Mouse (Mus musculus) ES-CJ7 (cell line): ENCODE data around the gene Grtp1.

Experiments
- DNase-seq: peaks from one replicate; pipeline ENCODE4 v3.0.0; 2011; ENCODE audit warnings: low read depth, low spot score

Grtp1 gene

DNA sequence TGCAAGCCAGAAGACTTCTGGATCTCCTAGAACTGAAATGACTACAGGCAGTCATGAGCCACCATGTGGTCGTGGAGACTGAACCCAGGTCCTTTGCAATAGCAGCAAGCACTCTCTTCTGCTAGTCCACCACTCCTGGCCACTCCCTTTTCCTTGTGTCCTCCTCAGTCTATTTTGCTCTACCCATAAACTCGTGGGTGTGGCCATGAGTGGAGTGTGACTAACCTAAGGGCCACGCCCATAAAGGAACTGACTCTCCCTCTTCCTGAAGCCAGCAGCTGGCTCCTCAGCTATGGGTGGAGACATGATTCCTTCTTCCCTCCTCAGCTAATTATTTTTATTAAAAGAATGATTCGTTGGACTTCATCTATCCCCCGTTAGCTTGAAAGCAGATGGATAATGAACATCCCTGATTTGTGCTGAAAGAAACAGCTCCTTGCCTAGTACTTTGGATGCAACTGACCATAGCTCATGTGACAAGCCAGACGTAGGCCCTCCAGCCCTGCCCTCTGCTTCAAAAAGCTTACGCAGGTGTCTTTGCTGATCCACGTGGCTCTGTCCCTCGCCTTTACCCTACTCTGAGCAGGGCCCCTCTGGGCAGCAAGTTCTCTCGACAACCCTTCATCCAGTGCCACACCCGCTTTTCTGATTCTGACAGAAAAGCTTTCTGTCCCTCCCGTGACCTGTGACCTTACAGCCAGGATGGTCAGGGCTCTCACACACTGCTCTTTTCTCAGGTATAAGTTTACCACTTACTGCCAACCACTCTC lies 4.1 kb upstream of the Grtp1 start:
- peak; percentile 79 for DNase-seq

DNA sequence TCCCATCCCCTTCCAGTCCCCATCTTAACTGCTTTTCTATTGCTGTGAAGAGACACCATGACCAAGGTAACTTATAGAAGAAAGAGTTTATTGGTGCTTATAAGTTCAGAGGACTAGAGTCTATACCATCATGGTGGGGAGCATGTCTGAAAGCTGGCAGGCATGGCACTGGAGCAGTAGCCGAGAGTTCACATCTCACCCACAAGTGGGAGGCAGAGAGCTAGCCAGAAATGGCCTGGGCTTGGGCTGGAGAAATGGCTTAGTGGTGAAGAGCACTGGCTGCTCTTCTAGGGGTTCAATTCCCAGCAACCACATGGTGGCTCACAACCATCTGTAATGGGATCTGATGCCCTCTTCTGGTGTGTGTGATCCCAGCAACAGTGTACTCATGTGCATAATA lies 3.1 kb upstream of the Grtp1 start:
- DNase-seq = no peak

DNA sequence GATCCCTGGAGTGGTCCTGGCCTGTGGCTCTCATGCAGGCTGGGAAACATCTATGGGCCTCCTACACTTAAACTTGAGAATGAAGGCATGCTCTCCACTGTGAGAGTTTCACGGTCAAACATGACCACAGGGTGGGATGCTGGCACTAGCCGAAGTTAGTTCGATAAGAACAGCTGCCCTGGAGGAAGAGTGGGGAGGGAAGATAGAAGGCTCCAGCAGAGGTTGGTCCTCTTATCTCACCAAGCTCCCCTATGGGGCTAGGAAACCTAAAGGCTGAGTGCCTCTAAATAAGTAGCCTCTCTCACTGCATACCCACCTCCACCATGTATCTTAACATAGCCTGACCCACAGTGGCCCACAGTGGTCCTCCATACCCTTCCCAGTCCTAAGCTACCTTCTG lies 2.4 kb upstream of the Grtp1 start:
- no peak for DNase-seq

DNA sequence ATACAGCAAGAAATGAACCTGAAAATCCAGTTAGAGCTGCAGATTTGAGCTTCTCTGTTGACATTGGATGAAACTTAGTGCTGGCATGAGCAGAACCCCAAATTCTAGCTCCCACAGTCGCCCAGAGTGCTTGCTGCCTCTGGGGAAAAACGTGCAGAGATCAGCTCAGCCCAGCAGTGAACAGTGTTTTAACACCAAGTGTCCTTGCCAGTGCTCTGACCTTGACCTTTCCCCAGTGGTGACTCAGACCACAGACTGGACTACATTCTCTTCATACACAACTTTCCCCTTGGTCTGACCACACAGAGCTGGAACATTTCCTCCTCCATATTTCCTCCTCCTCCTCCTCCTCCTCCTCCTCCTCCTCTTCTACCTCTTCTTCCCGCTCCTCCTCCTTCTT lies 1.6 kb upstream of the Grtp1 start:
- peak; percentile 77 for DNase-seq

DNA sequence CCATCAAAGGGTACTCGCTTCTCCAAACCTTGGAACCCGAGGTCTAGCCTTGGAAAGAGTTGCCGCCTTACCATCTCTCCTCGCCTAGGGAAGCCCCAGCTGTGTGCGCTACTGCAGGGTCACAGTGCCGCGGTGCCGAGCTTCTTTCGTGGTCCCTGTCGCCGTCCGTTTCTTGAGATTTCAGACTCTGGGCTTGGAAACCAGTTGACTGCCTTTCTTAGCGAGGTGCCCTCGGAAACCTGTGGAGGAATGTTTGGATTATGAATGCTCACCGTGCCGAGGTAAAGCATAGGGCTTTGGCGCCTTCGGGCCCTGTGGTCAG lies 554 bp upstream of the Grtp1 start:
- DNase-seq = no peak

DNA sequence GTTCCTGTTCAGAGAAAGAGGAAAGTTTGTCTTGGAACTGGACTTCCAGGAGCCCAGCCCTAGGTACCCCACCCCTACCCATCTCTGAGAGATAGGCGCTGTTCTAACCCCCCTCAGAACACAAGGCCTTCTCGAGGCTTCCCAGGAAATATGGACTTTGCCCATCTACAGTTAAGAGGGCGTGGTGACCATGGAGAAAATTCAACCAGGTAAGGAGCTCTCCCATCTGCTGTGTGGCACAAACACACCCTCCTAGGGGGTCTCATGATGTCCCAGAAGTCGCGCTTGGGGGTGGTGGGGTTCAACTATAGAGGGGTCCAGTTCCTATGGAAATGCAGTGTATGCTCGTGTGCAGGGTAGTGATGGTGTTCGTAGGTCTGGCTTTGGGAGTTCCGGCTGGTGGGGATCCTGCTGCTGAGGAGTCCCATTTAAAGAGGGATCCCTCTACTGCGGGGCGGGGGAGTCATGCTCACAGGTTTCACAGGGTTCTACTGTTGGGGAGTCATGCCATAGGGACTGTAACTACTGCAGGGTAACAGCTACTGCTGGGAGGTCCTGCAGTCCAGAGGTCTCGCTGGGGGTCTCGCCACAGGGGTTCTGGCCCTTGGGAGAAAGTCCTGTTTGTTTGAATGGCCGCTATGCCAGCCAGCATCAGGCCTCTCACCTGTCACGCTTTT lies 897 bp downstream of the Grtp1 start:
- no peak for DNase-seq

DNA sequence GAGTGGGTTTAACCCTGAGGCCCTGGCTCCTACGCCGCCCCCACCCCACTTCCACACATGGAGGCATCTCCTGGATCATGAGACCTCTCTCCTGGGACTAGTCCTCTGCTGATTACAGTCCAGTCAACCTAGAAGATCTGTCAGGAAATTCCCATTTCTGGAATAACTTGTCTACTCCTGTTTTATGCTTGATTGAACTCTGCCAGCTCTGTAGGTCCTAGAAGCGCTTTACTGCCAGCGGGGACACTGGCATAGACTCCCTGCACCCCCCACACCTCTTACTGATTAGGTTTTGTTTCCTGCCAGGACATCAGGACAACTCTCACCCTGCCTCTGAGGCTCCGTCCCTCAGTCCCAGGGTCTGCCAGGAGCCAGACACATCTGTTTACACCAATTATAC lies 2.9 kb downstream of the Grtp1 start:
- DNase-seq = no peak

DNA sequence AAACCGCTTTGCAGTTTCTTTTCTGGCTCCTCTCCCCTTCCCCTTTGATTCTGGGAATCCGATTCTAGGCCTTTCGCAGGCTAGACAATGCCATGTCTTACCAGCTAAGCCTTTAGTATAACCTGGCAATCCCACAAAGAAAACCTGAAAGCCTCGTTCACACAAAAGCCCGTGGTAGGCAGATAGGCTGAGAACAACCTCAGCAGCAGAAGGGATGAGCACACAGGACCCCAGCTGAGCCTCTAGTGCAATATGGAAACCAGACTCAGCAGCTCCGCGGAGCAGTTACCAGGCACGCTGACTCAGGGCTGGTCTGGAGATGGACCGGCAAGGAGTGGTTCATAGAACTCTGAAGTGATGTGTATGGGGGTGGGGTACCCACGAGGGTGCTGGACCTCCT lies 5.6 kb downstream of the Grtp1 start:
- DNase-seq = peak; percentile 70

DNA sequence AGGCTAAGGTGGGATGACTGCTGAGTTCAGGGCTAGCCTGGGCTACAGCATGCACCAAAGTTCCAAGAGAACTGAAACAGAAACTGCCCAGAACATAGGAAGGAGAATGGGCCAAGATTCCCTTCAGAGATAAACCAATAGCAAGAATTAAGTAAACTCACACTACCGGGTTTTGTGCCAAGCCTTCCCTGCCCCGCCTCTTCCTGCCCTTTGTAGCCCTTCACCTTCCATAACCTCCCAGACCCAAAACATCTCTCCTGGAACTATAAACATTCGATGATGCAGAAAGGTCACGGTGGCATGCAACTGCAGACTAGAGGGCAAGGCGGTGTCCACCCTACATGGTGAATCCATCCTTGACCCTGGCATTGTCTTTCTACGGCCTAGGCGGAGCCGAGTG lies 10.2 kb downstream of the Grtp1 start:
- no peak for DNase-seq

DNA sequence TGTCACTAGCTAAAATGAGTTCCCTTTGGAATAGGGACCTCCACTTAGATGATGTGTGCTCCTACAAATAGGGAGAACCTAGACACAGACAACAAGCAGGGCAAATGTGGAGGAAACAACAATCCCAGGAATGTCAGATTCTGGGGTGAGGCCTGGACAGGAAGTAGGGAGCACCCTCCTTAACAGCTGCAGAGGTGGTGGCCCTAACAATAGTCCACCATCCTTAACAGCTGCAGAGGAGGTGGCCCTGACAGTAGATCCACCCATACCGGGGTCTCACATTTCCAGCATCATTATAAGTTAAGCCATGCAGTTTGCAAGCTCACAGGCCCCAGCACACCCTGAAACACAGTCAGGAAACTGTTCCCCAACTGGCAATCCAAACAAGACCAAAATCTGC lies 11.6 kb downstream of the Grtp1 start:
- DNase-seq = no peak

DNA sequence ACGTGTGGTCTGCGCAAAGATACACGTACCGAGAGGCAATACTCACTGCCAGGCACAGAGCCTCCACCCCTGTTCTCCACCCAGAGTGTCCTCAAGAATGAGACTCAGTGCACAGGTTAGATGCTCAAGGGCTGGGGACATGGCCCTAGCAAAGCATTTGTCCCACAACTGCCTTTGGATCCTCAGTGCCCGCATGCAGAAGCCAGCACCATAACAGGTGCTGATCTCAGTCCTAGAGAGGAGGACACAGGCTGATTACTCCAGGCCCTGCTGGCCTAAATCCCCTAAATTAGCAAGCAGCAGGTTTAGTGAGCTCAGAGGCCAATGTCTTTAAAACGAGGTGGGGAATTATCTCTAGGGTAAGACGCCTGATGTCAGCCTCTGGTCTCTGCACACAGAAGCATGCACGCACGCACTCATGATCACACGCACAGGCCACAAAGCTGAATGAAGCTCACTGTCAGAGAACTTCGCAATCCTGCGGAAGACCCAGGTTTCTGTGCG lies 12.3 kb downstream of the Grtp1 start:
- no peak for DNase-seq

DNA sequence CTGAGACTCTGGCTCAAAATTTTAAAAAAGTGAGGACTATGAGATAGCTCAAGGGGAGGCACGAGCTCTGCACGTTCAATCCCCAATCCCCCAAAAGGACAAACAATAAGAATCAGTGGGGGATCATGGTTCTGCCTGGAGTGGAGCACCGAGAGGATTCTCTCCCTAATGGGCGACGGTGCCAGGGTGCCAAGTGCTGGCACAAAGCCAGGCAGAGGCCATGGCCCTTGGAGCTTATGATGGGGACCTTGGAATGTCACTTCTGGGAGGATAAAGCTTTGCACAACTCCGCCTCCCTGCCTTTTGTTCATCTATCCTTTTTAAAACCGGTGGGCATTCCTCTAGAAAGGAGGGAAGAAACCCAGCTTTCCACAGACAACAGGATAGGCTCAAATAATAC lies 12.8 kb downstream of the Grtp1 start:
- no peak for DNase-seq

DNA sequence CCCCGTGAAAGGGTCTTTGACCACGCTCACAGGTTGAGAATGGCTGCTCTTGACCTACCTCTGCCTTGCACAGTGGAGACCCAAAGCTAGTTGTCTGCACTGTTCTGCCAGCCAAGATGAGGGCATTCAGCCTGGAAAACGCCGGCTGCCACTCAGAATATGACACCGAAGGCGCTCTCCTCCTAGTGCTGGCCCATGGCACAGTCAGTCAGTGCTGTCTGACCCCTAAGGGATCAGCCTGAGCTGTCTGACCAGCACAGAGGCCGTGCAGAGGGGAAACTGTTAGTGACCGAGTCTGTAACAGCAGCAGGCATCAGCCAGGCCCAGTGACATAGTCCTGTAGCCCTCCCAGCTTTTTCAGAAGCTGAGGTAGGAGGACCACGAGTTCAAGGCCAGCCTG lies 13.2 kb downstream of the Grtp1 start:
- no peak for DNase-seq

DNA sequence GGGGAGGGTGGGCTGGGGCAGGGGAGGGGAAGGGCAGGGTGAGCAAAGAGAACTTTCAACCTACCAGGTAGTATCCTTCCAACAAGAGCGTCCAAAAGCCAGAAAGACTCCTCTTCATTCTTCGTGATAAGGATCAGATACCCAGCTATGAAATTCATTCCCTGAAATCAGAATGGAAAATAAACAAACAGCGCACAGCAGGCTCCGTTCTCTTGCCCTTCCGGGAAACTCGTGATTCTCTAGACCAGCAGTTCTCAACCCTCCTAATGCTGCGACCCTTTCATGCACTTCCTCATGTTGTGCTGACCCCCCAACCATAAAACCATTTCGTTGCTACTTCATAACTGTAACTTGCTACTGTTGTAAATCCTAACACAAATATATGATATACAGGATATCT lies 13.6 kb downstream of the Grtp1 start:
- no peak for DNase-seq

DNA sequence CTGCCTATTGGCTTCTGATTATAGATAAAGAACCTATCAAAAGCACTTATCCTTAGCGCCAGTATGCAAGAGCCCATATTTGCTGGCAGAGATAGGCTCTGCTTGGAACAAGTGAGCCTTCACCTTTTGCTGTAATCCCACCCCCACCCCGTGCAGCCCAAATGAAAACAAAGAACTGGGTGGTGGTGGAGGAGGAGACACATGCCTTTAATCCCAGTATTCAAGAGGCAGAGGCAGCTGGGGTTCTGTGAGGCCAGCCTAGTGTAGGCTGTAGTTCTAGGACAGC lies 18.8 kb downstream of the Grtp1 start:
- no peak for DNase-seq

DNA sequence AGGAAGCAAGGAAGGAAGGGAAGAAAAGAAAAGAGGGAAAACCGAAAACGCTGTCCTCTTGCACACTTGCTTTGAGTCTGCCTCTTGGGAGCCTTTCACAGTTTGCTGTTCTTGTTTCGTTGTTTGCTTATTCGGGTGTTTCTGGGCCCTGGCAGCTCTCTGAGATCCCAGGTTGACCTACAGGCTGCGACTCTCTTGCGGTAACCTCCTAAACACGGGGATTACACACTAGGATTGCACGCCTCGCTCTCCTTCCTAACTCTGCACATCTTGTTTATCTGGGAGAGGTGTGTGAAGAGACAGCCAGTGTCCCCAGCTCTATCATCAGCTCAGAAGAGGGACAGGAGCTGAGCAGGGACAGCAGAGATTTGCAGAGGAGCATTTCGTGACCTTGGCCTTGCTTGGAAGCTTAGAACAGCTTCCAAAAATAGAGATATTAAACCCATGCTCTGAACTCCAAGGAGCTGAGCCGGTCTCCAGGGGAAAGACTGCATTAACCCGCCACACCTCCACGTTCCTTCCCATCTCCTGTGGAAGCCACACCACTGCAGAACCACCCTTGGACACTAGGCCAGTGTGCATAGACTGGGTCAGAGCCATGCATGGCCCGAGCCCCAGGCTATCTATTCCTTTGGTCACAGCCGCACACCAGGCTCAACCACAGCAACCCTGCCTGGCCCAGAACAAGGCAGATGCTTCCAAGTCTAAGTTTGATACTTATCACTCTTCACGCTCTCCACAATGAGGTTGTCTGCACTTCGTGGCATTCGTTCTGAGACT lies 19.3 kb downstream of the Grtp1 start:
- DNase-seq = no peak

DNA sequence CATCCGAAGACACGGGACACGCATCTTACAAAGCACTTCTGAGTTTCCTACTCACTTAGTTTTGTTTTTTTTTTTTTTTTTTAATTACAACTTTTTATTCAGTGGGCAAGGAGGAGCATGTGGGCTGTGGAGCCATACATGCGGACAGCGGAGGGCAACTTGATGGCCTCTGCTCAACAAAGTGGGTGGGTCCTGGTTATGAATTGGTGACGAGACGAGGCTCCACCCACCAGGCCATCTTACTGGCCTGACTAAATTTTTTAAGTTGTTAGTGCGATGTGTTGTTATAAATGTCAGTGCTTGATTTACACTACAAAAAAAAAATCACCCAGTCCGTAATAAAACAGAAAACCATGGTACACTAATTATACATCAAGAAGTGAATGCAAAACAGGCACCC lies 20.0 kb downstream of the Grtp1 start:
- DNase-seq = no peak

DNA sequence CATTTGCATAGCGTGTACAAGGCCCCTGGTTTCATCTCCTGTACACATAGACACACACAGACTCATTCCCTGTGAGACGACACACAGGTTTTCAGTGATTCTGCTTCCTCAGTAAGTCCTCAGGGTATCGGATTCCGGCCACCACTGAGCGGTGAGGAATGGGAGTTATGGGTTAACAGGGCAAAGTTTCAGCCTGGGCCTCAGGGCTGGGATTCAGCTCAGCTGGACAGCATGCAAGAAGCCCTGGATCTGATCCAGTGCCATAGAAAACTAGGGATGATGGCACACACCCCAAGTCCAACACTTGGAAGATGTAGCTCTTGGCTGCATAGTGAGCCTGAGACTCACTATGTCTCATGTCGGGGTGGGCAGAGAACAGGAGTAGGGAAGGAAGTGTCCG lies 20.5 kb downstream of the Grtp1 start:
- no peak for DNase-seq

DNA sequence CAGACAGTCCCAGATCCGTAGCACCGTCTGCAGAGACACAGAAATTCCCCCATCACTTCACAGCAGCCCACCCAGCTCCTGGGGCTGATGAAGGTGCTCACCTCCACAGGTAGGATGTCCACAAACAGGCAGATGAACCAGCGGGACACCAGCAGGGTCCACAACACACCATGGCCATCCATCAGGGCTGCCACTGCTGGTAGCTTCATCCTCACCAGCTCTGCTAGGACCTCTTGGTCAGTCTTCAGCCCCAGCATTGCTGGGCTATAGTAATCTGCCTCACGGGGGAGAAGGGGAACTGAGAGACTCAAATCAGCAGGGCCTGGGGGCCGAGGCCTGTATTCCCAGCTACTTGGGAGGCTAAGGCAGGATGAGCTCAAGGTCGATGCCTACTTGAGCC lies 20.9 kb downstream of the Grtp1 start:
- no peak for DNase-seq

DNA sequence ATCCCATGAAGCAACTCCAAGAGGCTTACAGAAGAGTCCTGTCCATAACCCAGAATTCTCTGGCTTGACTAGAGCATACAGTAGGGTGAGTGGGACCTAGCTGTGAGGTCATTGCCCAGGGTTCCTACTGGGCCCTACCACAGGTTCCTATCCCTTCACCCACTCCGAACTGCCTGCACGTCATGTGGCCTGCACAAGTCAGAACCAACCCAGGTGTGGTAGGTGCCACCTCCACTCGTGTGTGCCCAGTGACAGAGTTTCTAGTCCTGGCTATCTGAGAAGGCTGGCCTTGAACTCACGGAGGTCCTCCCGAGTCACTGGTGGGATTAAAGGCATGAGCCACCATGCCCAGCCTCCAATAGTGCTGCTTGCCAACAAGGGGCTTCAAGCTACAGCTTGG lies 22.3 kb downstream of the Grtp1 start:
- DNase-seq = no peak

DNA sequence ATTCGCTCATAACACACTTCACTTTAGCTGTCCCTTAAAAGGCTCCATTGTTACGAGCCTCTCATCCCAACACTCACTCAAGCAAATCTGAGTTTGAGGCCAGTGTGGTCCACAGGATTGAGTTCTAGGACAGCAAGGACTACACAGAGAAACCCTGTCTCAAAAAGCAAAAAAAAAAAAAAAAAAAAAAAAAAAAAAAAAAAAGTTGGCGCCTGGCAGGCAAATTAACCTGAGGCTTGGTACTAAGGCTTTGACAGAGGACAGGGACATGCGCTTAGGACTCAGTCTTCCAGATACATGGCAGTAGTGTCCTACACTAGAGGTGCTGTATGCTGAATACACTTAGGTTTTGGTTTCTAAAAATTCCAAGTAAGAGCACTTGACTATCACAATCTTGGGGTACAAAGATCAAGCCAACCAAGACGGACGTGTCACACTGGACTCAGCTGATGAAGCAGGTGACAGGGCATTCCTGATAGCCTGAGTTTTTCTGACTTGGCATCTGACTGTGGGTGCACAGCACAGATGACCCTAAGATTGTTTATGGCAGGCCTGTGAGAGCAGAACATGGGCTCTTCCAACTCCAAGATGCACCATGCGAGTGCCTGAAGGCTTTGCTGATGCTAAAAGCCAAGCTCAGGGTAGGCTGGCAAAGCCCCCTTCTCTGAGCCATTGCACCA lies 23.1 kb downstream of the Grtp1 start:
- no peak for DNase-seq

DNA sequence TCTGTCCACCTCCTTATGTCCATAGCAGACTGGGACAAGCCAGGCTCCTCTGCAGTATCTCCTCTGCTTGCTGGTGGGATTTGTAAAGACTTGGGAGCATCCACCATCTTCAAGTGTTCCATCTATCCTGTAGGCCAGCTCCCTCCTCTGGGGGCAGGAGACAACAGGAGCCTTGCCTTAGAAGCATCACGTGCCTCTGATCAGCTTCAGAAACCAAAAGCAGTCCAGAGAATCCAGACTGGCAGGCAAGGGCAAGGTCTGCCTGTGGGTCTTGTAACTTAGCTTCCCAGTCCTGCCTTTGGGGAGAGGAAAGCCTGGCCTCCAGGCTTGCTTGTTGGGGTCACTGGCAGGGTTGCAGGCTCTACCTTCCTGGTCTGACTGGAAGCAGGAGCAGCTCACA lies 24.8 kb downstream of the Grtp1 start:
- DNase-seq = no peak
